Mouse (Mus musculus) cerebellum, postnatal 10 days (tissue): ENCODE data around the gene Eef1g.

ENCODE experiments used
- DNase-seq, 2 experiments: peaks; one replicate each; pipeline ENCODE4 v3.0.0; 2021; ENCODE audit warnings: mixed read lengths in 2 of 2

The Eef1g gene

GRCm38 (mm10) chr19:8966590-8967372 lies at the start of gene Eef1g:
Gene Eef1g (plus strand): TSS chr19:8967041.
- DNase-seq, result peak; percentile 97 to 99

DNA sequence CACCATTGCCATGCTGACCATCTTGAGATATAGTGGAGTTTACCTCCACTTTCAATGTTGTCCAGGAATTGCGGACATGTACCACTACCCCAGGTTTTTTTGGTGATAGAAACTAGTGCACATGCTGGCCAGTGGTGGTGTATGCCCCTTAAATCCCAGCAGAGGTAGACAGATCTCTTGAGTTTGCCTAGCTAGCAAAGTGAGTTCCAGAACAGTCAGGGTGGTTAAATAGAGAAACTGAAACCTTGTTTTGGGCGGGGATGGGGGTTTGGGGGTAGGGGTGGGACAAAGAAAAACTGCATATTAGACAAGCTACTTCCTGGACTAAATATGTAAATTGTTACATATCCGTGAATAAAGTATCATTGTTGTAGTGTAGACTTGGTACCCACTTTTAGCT lies 47.8 kb upstream of the Eef1g start:
- DNase-seq, result no peak

DNA sequence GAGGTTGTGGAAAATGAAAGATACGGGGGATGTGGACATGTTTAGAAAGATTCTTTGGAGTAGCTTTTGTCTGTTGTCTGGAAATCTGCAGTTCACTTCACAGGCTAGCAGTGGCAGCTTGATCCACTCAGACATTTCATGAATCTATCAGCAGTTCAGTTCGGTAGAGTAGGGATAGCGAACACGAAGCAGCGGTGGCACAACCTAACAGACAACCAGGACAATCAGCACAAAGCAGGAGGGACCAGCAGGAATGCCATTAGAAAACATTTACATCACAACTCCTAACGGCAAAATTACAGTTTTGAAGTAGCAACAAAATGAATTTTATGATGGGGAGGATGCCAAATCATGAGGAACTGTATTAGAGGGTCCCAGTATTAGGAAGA lies 47.2 kb upstream of the Eef1g start:
- DNase-seq, result no peak

DNA sequence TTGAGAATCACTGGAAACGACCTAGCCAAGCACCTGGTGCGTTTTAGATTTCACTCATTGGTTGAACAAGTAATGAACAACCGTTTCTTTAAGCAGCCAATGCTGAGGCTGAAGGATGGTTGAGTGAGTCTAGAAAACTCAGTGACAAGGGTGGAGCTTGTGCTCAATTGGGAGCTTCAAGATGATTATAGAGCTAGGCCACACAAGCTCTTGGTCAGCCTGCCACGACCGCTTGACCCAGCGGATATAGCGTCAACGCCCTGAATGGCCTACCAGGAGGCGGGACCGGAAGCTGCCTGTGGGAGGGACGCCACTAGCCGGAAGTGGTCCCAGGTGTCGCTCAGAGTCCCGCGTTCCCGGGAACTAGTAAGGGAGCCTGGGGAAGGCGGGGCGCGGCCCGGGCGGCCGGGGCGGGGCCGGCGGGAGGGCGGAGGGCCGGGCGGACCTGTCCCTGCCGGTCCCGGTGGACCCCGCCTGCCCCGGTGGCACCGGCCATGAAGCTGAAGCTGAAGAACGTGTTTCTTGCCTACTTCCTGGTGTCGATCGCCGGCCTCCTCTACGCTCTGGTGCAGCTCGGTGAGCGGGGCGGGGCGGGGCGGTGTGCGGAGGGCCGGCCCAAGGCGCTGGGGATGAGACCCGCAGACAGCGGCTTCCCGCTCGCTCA lies 46.6 kb upstream of the Eef1g start, which contains the start of gene B3gat3:
Gene B3gat3, plus strand, starts transcription at position 302 of the 664 bp plus-strand sequence.
- peak; percentile 96 to 97 for DNase-seq

- peak in 1 of 2 experiments; percentile 31 for DNase-seq
Observed at GRCm38 (mm10) chr19:8920836-8921291, 46.0 kb upstream of the Eef1g start.

DNA sequence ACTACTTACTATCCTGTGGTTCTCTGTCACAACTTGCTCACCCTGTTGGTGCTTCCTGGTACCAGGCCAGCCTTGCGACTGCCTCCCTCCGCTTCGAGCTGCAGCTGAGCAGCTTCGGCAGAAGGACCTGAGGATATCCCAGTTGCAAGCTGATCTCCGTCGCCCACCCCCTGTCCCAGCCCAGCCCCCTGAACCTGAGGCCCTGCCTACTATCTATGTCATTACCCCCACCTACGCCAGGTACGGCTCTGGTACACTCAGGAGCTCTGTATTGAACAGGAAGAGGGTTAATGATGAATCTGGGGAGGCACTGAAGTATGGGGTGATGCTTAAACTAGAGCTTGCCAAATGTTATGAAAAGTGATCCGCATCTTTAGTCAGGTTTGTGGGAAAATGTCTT lies 45.1 kb upstream of the Eef1g start:
- DNase-seq, result peak in 1 of 2 experiments; percentile 18

- no peak for DNase-seq
Observed at GRCm38 (mm10) chr19:8926766-8927165, 40.1 kb upstream of the Eef1g start.

- no peak for DNase-seq
Observed at GRCm38 (mm10) chr19:8927891-8928525, 38.8 kb upstream of the Eef1g start.

GRCm38 (mm10) chr19:8928689-8929223 lies 38.1 kb upstream of the Eef1g start:
- DNase-seq, result peak; percentile 76 to 83

DNA sequence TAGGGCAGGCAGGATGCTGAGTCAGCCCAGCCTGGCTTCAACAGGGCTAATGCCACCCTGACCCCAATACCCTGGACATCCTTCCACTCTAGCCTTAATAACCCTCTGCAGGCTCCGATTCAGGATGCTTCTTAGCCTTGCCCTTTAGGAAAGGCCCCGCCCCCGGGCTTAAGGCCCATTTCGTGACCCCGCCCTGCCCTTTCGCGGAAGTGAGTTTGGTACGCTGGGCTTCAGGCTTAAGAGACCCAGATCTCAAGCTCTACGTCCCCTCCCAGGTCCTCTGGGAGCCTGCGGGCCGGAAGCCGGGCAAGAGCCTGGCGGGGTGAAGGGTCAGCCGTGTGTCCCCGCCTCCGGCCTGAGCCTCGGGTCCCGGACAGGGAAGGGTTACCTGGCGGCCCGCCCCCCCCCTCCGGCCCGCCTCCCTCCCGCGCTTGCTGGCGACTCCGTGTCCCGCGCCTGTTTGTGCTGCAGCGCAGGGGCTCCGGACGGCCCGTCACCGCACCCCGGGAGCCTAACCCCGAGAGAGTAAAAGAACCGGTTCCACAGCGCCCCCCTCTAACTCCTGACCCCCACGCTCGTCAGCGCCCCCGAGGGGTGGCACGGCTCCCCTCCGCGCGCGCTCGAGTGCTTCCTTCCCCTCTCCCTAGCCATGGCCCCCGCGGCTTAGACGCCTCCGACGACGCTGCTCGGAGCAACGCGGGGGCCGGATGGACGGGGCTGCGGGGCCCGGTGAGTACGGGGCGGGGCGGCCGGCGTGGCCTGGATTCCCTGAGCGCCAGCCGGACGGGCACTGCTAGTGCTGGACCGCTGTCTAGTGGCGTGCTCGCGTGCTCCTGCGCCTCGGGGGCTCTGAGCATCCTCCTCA lies 37.4 kb upstream of the Eef1g start, which contains the start of the genes Rom1 and Eml3:
Gene Rom1, minus strand, starts transcription at position 133 of the 865 bp plus-strand sequence.
Gene Eml3, plus strand, starts transcription at position 329 of the 865 bp plus-strand sequence.
- peak; percentile 85 for DNase-seq

GRCm38 (mm10) chr19:8930117-8930516 lies 36.7 kb upstream of the Eef1g start:
- DNase-seq, result no peak

- no peak for DNase-seq
Observed at GRCm38 (mm10) chr19:8930771-8931170, 36.1 kb upstream of the Eef1g start.

GRCm38 (mm10) chr19:8936736-8937135 lies 30.1 kb upstream of the Eef1g start:
- no peak for DNase-seq

- DNase-seq, result peak; percentile 39 to 50
Observed at GRCm38 (mm10) chr19:8940526-8941133, 26.2 kb upstream of the Eef1g start.

GRCm38 (mm10) chr19:8941136-8941514 lies 25.7 kb upstream of the Eef1g start:
- DNase-seq, result peak in 1 of 2 experiments; percentile 37

DNA sequence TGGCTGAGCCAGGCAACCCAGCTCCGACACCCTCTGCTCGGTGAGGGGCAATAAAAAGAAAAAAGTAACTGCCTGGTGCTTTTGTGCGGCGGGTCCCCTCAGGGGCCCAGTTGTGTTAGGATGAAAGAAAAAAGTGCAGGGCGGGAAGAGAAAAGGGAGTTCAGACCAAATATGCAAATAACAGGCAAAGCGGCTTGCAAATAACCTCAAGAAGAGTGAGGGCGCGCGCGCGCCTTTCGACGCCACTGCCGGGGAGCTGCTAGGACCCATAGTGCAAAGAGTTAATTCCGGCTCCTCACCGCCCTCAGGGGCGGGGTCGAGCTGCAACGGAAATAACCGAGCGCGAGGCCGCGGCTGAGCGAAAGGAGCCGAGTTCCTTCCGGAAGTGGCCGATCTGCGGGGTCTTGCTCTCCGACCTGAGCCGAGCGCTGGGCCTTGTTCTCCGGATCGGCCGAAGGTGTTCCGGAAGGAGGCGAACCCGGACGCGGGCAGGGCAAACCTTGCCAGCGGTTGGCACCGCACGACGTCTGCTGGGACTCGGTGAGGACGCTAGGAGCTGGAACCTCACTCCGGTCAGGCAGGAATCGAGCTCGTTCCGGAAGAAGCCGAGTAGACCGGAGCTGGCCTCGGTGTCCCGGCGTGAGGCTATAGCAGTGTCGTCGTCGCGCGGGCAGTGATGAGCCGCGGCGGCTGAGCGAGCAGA lies 25.2 kb upstream of the Eef1g start, which contains the start of gene Mta2:
Gene Mta2, plus strand, starts transcription at position 361 of the 703 bp plus-strand sequence.
- DNase-seq, result peak; percentile 99 to 100

GRCm38 (mm10) chr19:8942276-8942964 lies 24.4 kb upstream of the Eef1g start:
- DNase-seq, result no peak

DNA sequence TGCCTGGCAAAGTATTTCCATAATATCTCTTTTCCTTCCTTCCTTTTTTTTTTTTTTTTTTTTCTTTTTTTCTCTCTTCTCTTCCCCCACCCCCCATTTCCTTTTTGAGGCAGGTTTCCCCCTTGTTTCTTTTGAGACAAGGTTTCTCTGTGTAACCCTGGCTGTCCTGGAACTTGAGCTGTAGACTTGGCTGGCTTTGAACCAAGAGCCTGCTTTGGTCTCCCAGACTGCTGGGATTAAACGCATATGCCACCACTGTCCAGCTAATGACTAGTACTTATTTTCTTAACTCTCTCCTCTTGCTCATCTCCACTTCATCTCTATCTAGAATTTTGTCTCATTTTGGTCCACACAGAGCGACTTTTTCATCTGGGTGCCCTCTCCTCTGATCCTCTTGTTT lies 23.8 kb upstream of the Eef1g start:
- DNase-seq, result no peak

DNA sequence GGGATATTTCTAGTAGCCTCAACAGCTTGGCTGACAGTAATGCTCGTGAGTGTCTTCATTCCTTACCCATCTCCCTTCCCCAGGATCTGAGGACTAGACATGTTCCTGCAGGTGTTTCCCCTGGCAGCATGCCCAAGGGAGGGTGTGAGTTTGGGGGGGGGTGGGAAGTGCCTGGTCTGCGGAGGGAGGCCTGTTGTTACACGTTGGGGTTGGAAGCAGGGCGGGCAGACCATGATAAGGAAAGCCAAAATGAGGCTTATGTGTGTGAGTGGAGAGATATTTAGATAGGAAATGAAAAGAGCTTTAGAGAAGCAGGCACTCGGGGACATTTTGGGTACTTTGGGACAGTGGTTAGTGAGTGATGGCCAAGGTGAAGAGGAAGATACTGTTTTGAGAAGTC lies 22.8 kb upstream of the Eef1g start:
- peak in 1 of 2 experiments; percentile 21 for DNase-seq

- DNase-seq, result peak; percentile 81 to 86
Observed at GRCm38 (mm10) chr19:8944750-8945149, 22.1 kb upstream of the Eef1g start.
